Mouse (Mus musculus) heart, adult 2 months (tissue): ENCODE data around the gene 4930415O20Rik.

Experiments used
- CTCF ChIP-seq: fragments of 200-600 bp; IDR thresholded peaks from 2 replicates; pipeline ENCODE4 v1.8.1; 2022; ENCODE audit warnings: antibody characterized with exemption, mild to moderate bottlenecking, moderate library complexity
- EP300 ChIP-seq: fragments of 200-500 bp; IDR thresholded peaks from 2 replicates; pipeline ENCODE4 v1.6.1; 2011; ENCODE audit warnings: low read depth, low read length, control low read depth; ENCODE audit not compliant: insufficient read depth
- POLR2A ChIP-seq: fragments of 200-500 bp; IDR thresholded peaks from 2 replicates; pipeline ENCODE4 v1.6.1; 2011; ENCODE audit warnings: mild to moderate bottlenecking, low read depth, low read length, control low read depth; ENCODE audit not compliant: insufficient read depth

DNA sequence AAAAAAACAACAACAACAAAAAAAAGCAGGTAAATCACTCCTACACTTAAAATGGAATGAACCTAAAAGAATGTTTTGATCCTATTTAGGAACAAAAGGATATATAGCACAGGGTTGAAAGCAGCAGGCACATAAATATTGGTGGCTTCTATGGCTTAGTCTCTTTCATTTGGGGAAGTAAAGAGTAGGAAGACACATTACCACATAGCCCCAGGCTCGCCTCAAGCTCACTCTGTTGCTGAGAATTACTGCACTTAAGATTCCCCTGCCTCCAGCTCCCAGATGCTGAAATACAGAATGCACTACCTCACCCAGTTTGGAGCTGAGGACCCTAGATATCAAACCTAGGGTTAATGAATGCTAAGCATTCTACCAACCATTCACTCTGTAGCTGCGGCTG, 18.0 kb upstream of the 4930415O20Rik start:
- TF ChIP-seq EP300 (no peak), CTCF (no peak), POLR2A (no peak)
